ENCODE assay signal across 8 mouse cellular contexts in the genomic region with DNA sequence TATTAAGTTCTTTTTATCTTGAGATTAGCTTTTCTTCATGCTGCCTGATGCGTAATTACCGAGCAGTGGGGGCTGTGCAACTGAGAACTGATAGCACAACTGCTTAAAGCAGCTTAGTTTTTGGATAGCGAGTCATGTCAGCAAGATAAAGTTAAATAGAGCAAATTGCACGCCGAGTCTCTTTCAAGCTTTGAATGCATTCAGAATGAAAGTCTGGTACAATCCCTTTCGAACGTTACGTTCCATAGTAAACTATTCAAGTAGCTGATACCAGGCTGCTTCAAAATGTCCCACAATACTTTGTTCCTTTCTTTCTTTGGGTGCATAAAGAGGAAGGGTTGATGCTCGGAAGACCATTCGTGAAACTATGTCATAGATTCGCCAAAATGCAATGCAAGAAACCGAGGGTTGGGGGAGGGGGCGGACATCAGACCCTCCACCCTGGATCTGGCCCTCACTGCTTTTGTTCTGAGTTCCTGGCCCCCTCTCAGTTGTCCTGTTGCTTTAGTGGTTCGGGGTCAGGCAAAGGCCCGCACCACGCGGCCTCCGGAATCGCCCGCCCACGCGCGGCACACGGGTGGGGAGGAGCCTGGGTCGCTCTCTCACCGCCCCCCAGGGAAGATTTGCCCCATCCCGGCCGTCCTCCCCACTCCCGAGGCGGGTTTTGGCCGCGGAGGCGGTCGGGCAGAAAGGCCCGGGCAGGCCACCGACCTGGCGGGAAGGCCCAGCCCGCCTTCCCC. TPM values are rescaled to one million over a fixed set of nuclear protein-coding genes. Genes with fewer than 3 reads are reported as not detected.
DNase-seq lines count a peak whose midpoint lies in the region; ATAC-seq lines count a peak whose summit lies in the region.

No protein-coding gene starts in this region.

- peak overlapping the region; percentile 99 for H3K9ac ChIP-seq in kidney, embryonic 14.5 days (ENCODE audit: low read depth, low read length)
- peak overlapping the region; percentile 99 for H3K9ac ChIP-seq in limb, embryonic 13.5 days
- peak overlapping the region; percentile 99 for H3K9ac ChIP-seq in midbrain, embryonic 13.5 days (replicated peaks)
- peak overlapping the region; percentile 97 for H3K9ac ChIP-seq in stomach, embryonic 16.5 days (ENCODE audit: low read length)

- peaks cover 25% of the 10 kb centered on the region for H3K36me3 ChIP-seq in kidney, embryonic 14.5 days (ENCODE audit: control insufficient read depth, insufficient read depth, low read length)
- peaks cover 38% of the 10 kb centered on the region for H3K36me3 ChIP-seq in limb, embryonic 13.5 days
- H3K36me3 ChIP-seq in midbrain, embryonic 13.5 days, result peaks cover 28% of the 10 kb centered on the region
- peaks cover 17% of the 10 kb centered on the region for H3K36me3 ChIP-seq in stomach, embryonic 16.5 days (ENCODE audit: control insufficient read depth, insufficient read depth, low read length)

- peak overlapping the region; percentile 95 for H3K4me3 ChIP-seq in kidney, embryonic 14.5 days (ENCODE audit: low read length)
- H3K4me3 ChIP-seq in limb, embryonic 13.5 days, result peak overlapping the region; percentile 95
- peak overlapping the region; percentile 95 for H3K4me3 ChIP-seq in midbrain, embryonic 13.5 days (replicated peaks)
- peak overlapping the region; percentile 88 for H3K4me3 ChIP-seq in stomach, embryonic 16.5 days (replicated peaks; ENCODE audit: low read length)

- peak overlapping the region; percentile 72 for H3K4me2 ChIP-seq in kidney, embryonic 14.5 days (replicated peaks; ENCODE audit: low read depth, low read length)
- peak overlapping the region; percentile 91 for H3K4me2 ChIP-seq in limb, embryonic 13.5 days (replicated peaks)
- peak overlapping the region; percentile 94 for H3K4me2 ChIP-seq in midbrain, embryonic 13.5 days (replicated peaks)
- H3K4me2 ChIP-seq in stomach, embryonic 16.5 days (ENCODE audit: low read depth, low read length), result peak overlapping the region; percentile 85

- H3K27ac ChIP-seq in kidney, embryonic 14.5 days (ENCODE audit: low read depth, low read length), result peak overlapping the region; percentile 97
- H3K27ac ChIP-seq in limb, embryonic 13.5 days, result peak overlapping the region; percentile 95
- H3K27ac ChIP-seq in midbrain, embryonic 13.5 days, result peak overlapping the region; percentile 98
- H3K27ac ChIP-seq in stomach, embryonic 16.5 days (ENCODE audit: low read length), result peak overlapping the region; percentile 97

- under 1% methylated on average over 35 of the region's 38 CpGs for WGBS in kidney, embryonic 14.5 days
- 1% methylated on average over 37 of the region's 38 CpGs for WGBS in limb, embryonic 13.5 days
- WGBS in midbrain, embryonic 13.5 days, result under 1% methylated on average over 37 of the region's 38 CpGs
- under 1% methylated on average over 38 of the region's 38 CpGs for WGBS in stomach, embryonic 16.5 days

- no peaks in the 10 kb centered on the region for H3K27me3 ChIP-seq in kidney, embryonic 14.5 days (ENCODE audit: control insufficient read depth, insufficient read depth, low read length)
- no peaks in the 10 kb centered on the region for H3K27me3 ChIP-seq in limb, embryonic 13.5 days
- no peaks in the 10 kb centered on the region for H3K27me3 ChIP-seq in midbrain, embryonic 13.5 days
- H3K27me3 ChIP-seq in stomach, embryonic 16.5 days (ENCODE audit: control insufficient read depth, insufficient read depth, low read length), result no peaks in the 10 kb centered on the region

- intact Hi-C loops in heart, postnatal 25 days (cut with DNase I), result loop anchor here (2.0 kb wide), 1 partner anchor 313 kb away; a partner anchor contains a TSS

- H3K9me3 ChIP-seq in kidney, embryonic 14.5 days (ENCODE audit: control insufficient read depth, low read length), result no peaks in the 10 kb centered on the region
- H3K9me3 ChIP-seq in limb, embryonic 13.5 days, result peaks cover 5% of the 10 kb centered on the region; the same call in 1 of the 2 replicates
- no peaks in the 10 kb centered on the region for H3K9me3 ChIP-seq in midbrain, embryonic 13.5 days
- no peaks in the 10 kb centered on the region for H3K9me3 ChIP-seq in stomach, embryonic 16.5 days (replicated peaks; ENCODE audit: control insufficient read depth, low read length)

- peak; percentile 30 for ATAC-seq in kidney, embryonic 14.5 days (ENCODE audit: low FRiP score, low TSS enrichment)
- ATAC-seq in erythroid progenitor cell, adult 5-6 weeks (replicated peaks; ENCODE audit: low FRiP score, poor library complexity, severe bottlenecking), result 0 out of 2 replicates have a peak, but pooled peaks have one; percentile 18
- ATAC-seq in limb, embryonic 13.5 days (ENCODE audit: low FRiP score, low read depth), result peak; percentile 29; the same call in 1 of the 2 replicates
- peak; percentile 38 for ATAC-seq in midbrain, embryonic 13.5 days
- peak; percentile 35; the same call in 1 of the 2 replicates for ATAC-seq in stomach, embryonic 16.5 days (ENCODE audit: insufficient read depth, low FRiP score)

- DNase-seq in kidney, adult 11 months, result no peak
- peak; percentile 30 to 38 for DNase-seq in adrenal gland, postnatal 4 days (ENCODE audit: low spot score in 2 of 2)
- peak; percentile 23 for DNase-seq in heart, postnatal 25 days (ENCODE audit: low spot score)

- peaks cover 3% of the 10 kb centered on the region; the same call in 1 of the 2 replicates for H3K4me1 ChIP-seq in kidney, embryonic 14.5 days (ENCODE audit: control insufficient read depth, insufficient read depth, low read length)
- H3K4me1 ChIP-seq in limb, embryonic 13.5 days, result peaks cover 20% of the 10 kb centered on the region
- H3K4me1 ChIP-seq in midbrain, embryonic 13.5 days (replicated peaks), result peaks cover 24% of the 10 kb centered on the region
- peaks cover 8% of the 10 kb centered on the region for H3K4me1 ChIP-seq in stomach, embryonic 16.5 days (ENCODE audit: control insufficient read depth, insufficient read depth, low read length)

RNA-seq across cellular contexts. Expression of a gene that starts 0.5 kb away (rescaled TPM):
- 275 and 296 TPM in 2 replicates for polyA plus RNA-seq in kidney, embryonic 14.5 days (2014; fragmentation: Nextera tagmentation; extraction: Ambion mirVana)
- 10 to 100 TPM; 71.2 to 74.9 TPM for total RNA-seq in adrenal gland, postnatal 4 days (2021)
- total RNA-seq in erythroid progenitor cell, adult 5-6 weeks (2015; ENCODE audit: low replicate concordance), result 54.4 and 87.2 TPM in 2 replicates
- 48.0 and 50.4 TPM in 2 replicates for total RNA-seq in erythroid progenitor cell, adult 5-6 weeks (2017; ENCODE audit: low replicate concordance)
- total RNA-seq in heart, postnatal 25 days (2021), result 10 to 100 TPM; 18.2 to 20.1 TPM
- polyA plus RNA-seq in limb, embryonic 13.5 days (2015; fragmentation: Nextera tagmentation; extraction: Ambion mirVana), result 279 TPM in 2 replicates
- polyA plus RNA-seq in midbrain, embryonic 13.5 days (2015; fragmentation: Nextera tagmentation; extraction: Ambion mirVana), result 269 and 271 TPM in 2 replicates
- 164 and 176 TPM in 2 replicates for polyA plus RNA-seq in stomach, embryonic 16.5 days (2015; fragmentation: Nextera tagmentation; extraction: Ambion mirVana)

RNA-seq across cellular contexts. Expression of a gene that starts 1.0 kb away (rescaled TPM):
- 11.3 and 12.0 TPM in 2 replicates for polyA plus RNA-seq in kidney, embryonic 14.5 days (2014; fragmentation: Nextera tagmentation; extraction: Ambion mirVana)
- 10 to 100 TPM; 23.4 to 27.0 TPM for total RNA-seq in adrenal gland, postnatal 4 days (2021)
- total RNA-seq in erythroid progenitor cell, adult 5-6 weeks (2015; ENCODE audit: low replicate concordance), result 19.5 and 36.0 TPM in 2 replicates
- total RNA-seq in erythroid progenitor cell, adult 5-6 weeks (2017; ENCODE audit: low replicate concordance), result 14.1 and 15.9 TPM in 2 replicates
- total RNA-seq in heart, postnatal 25 days (2021), result 1 to 10 TPM; 4.4 to 5.7 TPM
- 22.8 TPM in 2 replicates for polyA plus RNA-seq in limb, embryonic 13.5 days (2015; fragmentation: Nextera tagmentation; extraction: Ambion mirVana)
- 12.9 and 13.1 TPM in 2 replicates for polyA plus RNA-seq in midbrain, embryonic 13.5 days (2015; fragmentation: Nextera tagmentation; extraction: Ambion mirVana)
- polyA plus RNA-seq in stomach, embryonic 16.5 days (2015; fragmentation: Nextera tagmentation; extraction: Ambion mirVana), result 20.8 and 22.0 TPM in 2 replicates
